Mouse (Mus musculus) layer of hippocampus, adult 9-10 months (tissue): ENCODE results near the gene Wdr44.

ENCODE experiments used
- DNase-seq: peaks from one replicate; pipeline ENCODE4 v3.0.0; 2022; ENCODE audit warnings: low spot score

Gene Wdr44

DNA sequence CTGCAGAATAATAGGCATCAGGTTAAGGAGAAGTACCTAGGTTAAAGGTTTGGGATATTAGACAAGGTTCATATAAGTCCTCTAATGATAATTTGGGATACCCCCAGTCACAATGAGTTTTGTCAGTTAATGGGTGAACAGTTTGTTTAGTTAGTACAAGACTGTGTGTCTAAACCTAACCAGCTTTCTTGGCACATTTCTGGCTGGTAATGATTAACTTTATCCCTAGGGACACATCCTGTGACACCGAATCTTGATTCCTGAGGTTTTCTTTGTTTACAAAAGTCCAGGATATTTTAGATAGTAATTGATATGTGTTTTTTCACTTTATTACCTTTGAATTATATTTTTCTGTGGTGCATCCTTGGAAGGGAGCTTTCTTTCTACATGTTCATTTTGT, 148.1 kb downstream of the Wdr44 start:
- DNase-seq, result no peak
